Mouse (Mus musculus): ENCODE data around the gene Olfr301. TPM values are rescaled to one million over a fixed set of nuclear protein-coding genes. Genes with fewer than 3 reads are reported as not detected.

The Olfr301 gene
- not detected for total RNA-seq (2022)

DNA sequence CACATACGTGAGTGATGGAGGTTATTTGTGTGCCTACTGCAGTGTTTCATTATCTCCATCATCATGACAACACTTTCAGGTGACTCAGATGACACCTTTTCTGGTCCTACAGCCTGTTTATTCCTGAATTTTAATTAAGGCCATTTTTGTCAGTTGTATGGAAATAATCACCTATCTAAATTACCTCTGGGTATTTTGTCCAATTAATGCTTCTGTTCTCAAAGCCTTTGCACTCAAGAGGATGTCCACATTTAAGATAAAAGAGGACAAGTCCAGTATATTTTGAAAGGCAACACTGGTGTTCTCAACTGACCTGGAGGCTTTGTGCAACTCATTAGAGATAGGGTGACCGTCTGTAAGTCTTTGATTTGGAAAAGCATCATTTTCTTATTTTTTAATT is at the start of gene Olfr301:
Gene Olfr301 (plus strand): TSS at position 301 of the 400 bp plus-strand sequence.
- no peak for DNase-seq (ENCODE audit: low spot score in 2 of 2)

DNA sequence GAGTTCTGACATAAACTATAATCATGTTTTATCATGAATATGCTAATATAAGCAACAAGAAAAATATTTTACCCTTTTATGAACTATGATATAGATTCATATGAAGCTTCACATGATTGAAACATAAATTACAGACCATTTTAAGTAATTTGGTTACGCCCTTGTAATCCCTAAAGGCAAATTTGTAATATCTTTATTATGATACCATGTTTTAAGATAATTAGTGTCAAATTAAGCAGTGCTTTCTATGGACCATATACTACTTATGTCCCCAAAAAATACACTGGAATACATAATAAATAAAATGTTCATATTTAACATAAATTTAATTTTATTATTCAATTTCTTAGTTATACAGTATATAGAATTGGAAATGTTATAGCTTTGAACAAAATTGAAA is 36.8 kb upstream of the Olfr301 start, which contains the start of gene Olfr305:
Gene Olfr305 (minus strand): TSS at position 101 of the 400 bp plus-strand sequence.
- no peak for DNase-seq (ENCODE audit: low spot score in 2 of 2)

DNA sequence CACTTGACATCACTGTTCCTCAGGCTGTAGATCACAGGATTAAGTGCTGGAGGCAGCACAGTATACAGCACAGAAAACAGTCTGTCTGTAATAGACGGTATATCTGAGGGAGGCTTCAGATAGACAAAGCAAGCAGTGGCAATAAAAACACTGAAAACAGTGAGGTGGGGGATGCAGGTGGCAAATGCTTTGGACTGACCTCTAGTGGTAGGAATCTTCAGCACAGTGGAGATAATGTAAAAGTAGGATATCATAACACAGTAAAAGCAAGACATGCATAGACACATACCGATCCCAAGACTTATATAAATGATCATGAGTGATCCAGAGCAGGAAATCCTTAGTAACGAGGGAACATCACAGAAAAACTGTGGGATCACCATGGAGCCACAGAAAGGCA is 17.9 kb upstream of the Olfr301 start:
- DNase-seq (ENCODE audit: low spot score in 2 of 2): no peak

DNA sequence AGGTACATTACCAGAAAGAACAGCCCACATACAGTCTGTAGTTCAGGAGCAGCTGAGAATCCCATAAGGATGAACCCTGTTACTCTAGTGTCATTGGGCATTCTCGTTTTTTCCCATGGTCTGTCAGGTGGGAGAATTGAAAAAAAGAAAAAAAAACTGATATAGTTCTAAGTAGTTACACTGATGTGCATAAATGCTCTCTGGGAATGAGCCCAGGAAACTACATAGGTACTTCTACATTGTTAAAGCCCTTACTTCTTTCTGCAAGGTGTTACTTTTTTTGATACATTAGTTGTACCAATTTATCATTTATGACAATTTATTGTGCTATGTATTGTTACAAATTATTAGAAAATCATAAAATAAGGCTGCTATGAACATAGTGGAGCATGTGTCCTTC is 17.1 kb upstream of the Olfr301 start, which contains the start of gene Olfr304:
Gene Olfr304 (minus strand): TSS at position 101 of the 400 bp plus-strand sequence.
- no peak for DNase-seq (ENCODE audit: low spot score in 2 of 2)

DNA sequence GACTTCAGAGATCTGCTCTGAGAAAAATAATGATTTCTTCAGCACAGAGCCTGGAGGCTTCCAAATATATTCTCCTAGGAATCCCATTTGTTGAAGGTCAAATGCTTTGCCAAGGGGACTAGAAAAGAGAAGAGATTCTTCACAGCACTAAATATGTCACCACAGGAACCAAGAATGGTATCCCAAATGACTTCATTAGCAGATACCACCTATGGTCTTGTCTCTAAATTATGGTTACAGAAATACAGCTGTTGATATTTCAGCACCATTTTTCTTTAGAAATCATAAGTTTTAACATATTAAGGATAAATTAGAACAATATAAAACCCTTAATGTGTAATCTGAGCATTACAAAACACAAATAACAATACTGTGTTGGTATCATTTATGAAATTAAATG is 6.0 kb upstream of the Olfr301 start, which contains the start of gene Olfr303:
Gene Olfr303 (minus strand): TSS at position 101 of the 400 bp plus-strand sequence.
- DNase-seq (ENCODE audit: low spot score in 2 of 2): no peak

DNA sequence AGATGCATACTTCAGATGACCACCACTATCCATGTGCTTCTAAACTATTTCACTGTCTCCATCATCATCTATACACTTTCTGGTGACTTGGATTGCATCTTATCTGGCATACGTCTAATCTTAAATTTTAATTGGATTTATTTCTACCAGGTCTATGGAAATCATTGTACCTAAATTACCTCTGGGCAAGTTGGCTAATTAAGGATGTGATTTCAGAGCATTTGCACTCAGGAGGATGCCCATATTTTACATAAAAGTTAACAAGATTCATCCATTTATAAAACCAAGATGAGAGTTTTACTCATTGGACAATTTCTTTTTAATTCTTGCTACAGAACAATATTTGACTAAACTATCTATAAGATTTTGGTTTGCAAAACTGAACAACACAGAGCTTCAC is 56.0 kb downstream of the Olfr301 start, which contains the start of gene Olfr299:
Gene Olfr299 (plus strand): TSS at position 301 of the 400 bp plus-strand sequence.
- no peak for DNase-seq (ENCODE audit: low spot score in 2 of 2)

Other genes with a start within 250 kb of the Olfr301 start
- gene Vmn2r75, start 232.1 kb upstream of the Olfr301 start, total RNA-seq (2022): not detected
- gene Vmn2r76, start 157.5 kb upstream of the Olfr301 start, total RNA-seq (2022): not detected
- not detected for gene Olfr310, start 126.7 kb upstream of the Olfr301 start, total RNA-seq (2022)
- not detected for gene Olfr309, start 90.1 kb upstream of the Olfr301 start, total RNA-seq (2022)
- not detected for gene Olfr308, start 78.2 kb upstream of the Olfr301 start, total RNA-seq (2022)
- gene Olfr307, start 66.3 kb upstream of the Olfr301 start, total RNA-seq (2022): not detected
- gene Olfr305, start 36.9 kb upstream of the Olfr301 start, total RNA-seq (2022): not detected
- not detected for gene Olfr304, start 17.2 kb upstream of the Olfr301 start, total RNA-seq (2022)
- gene Olfr303, start 6.1 kb upstream of the Olfr301 start, total RNA-seq (2022): not detected
- not detected for gene Olfr299, start 56.1 kb downstream of the Olfr301 start, total RNA-seq (2022)
- not detected for gene Olfr298, start 88.6 kb downstream of the Olfr301 start, total RNA-seq (2022)
- gene Olfr297, start 116.1 kb downstream of the Olfr301 start, total RNA-seq (2022): not detected
- gene Olfr295, start 180.0 kb downstream of the Olfr301 start, total RNA-seq (2022): not detected
- not detected for gene Olfr294, start 212.8 kb downstream of the Olfr301 start, total RNA-seq (2022)
- not detected for gene Olfr293, start 245.2 kb downstream of the Olfr301 start, total RNA-seq (2022)